Mouse (Mus musculus) testis, adult 2 months (tissue): Measurements from ENCODE around the gene Gp1bb. TPM values are rescaled to one million over a fixed set of nuclear protein-coding genes. Genes with fewer than 3 reads are reported as not detected.

Experiments
- H3K27ac ChIP-seq: fragments of 200-500 bp; 2 replicates; pipeline ENCODE4 v1.5.1; 2012; ENCODE audit warnings: low read depth, low read length; ENCODE audit not compliant: control insufficient read depth, insufficient read depth
- H3K27me3 ChIP-seq: fragments of 200-500 bp; 2 replicates; pipeline ENCODE4 v1.6.1; 2012; ENCODE audit warnings: mild to moderate bottlenecking, low read length, moderate library complexity; ENCODE audit not compliant: control insufficient read depth, insufficient read depth
- H3K36me3 ChIP-seq: fragments of 200-500 bp; 2 replicates; pipeline ENCODE4 v1.6.1; 2012; ENCODE audit warnings: mild to moderate bottlenecking, low read length; ENCODE audit not compliant: control insufficient read depth, insufficient read depth
- H3K4me1 ChIP-seq: fragments of 200-500 bp; 2 replicates; pipeline ENCODE4 v1.6.1; 2012; ENCODE audit warnings: low read length; ENCODE audit not compliant: control insufficient read depth, insufficient read depth
- H3K4me3 ChIP-seq: fragments of 200-500 bp; 2 replicates; pipeline ENCODE4 v1.5.1; 2012; ENCODE audit warnings: low read depth, mild to moderate bottlenecking, low read length, moderate library complexity, mixed read lengths; ENCODE audit not compliant: control insufficient read depth
- CTCF ChIP-seq: fragments of 200-500 bp; IDR thresholded peaks from 2 replicates; pipeline ENCODE4 v1.5.1; 2012; ENCODE audit warnings: low read depth, mild to moderate bottlenecking, inconsistent platforms, low read length, moderate library complexity; ENCODE audit not compliant: control insufficient read depth, insufficient read depth, insufficient replicate concordance
- POLR2A ChIP-seq: fragments of 200-500 bp; IDR thresholded peaks from 2 replicates; pipeline ENCODE4 v1.6.1; 2012; ENCODE audit warnings: low read depth, mild to moderate bottlenecking, inconsistent platforms, low read length, moderate library complexity; ENCODE audit not compliant: control insufficient read depth
- polyA plus RNA-seq: library from polyadenylated mRNA; depleted of rRNA; stranded (reverse); fragments of >200 nt; gene quantifications from 2 replicates; pipeline ENCODE4 v1.2.3, GENCODE M21; 2012

Gene Gp1bb
- polyA plus RNA-seq, 1 experiment = 10.9 TPM

DNA sequence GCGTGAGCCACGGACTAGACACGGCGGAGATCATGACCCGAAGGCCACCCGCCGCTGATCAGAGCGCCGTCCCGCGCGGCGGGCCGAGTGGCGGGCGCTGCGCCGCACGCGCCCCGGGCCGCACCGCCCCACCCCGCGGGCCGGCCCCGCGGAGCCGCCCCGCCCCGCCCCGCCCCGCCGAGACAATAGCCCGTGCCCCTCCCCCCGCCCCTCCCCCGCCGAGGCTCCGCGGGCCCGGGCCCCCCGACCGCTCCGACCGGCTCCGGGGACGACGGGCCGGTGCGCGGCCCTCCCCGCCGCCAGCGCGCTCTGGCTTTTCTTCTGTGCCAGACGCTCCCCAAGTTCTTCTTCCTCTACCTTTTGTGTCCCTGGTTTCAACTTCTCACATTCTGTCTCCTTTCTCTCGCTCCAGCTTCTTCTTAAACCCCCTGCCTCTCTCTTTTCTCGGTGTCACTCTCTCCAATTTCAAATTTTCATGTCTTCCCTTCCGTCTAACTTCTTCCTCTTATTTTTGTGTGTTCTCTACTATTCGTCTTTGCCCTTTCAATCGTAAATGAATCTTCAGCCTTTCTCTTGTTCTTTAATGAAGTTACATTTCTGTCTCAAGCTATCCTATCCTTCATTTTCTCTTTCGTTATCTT is 35.2 kb downstream of the Gp1bb start:
- peaks cover 75% of the 10 kb centered on the region for H3K4me1 ChIP-seq
- TF ChIP-seq POLR2A = no peak
- no peak for TF ChIP-seq CTCF
- no peaks in the 10 kb centered on the region; the same call in 1 of the 2 replicates for H3K27me3 ChIP-seq
- H3K36me3 ChIP-seq = no peaks in the 10 kb centered on the region
- no peak overlapping the region for H3K27ac ChIP-seq
- H3K4me3 ChIP-seq = peak overlapping the region; percentile 82

- TF ChIP-seq POLR2A (no peak), CTCF (no peak)
- Histone ChIP-seq H3K36me3 (no peaks in the 10 kb centered on the region), H3K27me3 (no peaks in the 10 kb centered on the region; the same call in 1 of the 2 replicates), H3K27ac (peak overlapping the region; percentile 39; the same call in 1 of the 2 replicates), H3K4me1 (peaks cover 74% of the 10 kb centered on the region), H3K4me3 (peak overlapping the region; percentile 82)
Observed at GRCm38 (mm10) chr16:18586076-18586905, 35.9 kb downstream of the Gp1bb start.

DNA sequence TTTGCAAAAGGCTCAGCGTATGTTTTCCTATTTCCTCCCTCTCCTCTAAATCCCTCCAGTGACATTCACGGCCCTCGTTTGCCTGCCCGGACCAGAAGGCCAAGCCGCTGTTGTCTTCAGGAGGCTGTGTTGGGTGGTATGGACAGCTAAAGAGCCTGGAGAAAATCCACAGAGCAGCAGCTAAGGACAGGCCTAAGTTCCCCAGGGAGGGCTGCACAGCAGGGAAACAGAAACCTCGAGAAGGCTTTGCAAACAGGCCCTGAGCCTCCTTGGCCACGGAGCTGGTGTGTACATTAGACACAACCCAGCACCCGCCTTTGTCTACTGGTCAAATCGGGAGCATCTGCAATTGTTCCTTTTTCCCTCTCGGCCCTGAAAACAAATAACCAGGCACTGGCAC is 36.5 kb downstream of the Gp1bb start:
- no peak overlapping the region for H3K4me3 ChIP-seq
- no peak overlapping the region for H3K27ac ChIP-seq
- peaks cover 68% of the 10 kb centered on the region for H3K4me1 ChIP-seq
- H3K27me3 ChIP-seq = no peaks in the 10 kb centered on the region; the same call in 1 of the 2 replicates
- TF ChIP-seq CTCF (no peak), POLR2A (no peak)
- H3K36me3 ChIP-seq = no peaks in the 10 kb centered on the region

DNA sequence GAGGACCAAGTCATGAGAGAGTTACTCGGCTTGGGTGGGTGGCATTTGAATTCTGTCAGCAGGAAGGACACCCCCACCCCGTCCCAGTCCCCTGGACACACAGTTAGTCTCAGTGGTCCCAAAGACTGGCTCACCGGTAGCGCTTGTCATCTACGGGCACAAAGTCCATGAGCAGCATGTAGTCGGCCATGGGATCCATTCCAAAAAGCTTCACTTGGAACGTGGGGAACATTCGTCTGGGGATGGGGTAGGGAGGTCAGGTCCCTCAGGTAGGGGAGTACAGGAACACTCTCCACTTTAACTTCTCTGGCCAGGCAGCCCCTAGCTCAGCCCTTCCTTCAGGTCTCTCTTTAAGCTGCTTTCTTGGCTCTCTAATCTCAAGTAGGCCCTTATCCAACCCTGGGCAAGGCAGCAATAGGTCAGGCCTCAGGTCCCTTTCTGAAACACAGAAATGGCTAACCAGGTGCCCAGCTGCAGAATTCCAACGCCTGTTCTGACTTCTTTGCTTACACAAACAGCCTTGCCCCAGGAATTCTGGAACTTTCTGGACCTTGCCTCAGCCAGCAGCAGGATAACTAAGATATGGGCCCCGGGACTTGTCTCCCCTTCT is 37.2 kb downstream of the Gp1bb start:
- Histone ChIP-seq H3K4me1 (peaks cover 61% of the 10 kb centered on the region), H3K27ac (no peak overlapping the region), H3K4me3 (no peak overlapping the region), H3K27me3 (no peaks in the 10 kb centered on the region; the same call in 1 of the 2 replicates), H3K36me3 (no peaks in the 10 kb centered on the region)
- TF ChIP-seq CTCF (no peak), POLR2A (no peak)

DNA sequence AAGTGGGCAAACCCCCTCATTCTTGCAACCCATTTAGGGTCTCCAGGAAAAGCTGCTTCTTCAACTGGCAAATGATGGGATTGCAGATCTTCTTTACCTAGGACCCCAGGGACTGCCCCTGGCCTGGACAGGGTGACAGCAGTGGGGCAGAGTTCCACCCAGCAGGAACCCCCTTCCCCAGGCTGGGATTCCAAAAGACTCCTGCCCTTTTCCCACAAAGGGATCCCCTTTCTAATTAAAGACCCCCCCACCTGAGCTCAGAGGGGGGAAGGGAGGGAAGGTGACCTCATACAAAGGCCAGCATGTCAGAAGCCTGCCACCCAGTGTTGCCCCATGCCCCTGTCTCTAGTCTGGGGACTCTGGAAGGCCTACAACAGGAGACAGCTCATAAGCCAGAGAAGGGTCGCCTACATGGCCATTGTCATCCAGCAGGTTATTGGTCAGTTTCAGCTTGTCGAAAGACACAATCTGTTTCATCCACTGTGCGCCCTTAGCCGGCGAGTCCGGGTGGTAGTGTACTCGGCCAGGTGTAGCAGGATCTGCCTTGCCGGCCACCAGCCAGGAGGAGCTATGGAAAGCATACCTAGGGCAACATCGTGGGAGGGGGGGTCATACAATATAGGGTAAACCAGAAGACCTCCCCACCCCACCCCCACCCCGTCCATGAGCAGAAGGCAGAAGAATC is 38.4 kb downstream of the Gp1bb start:
- peaks cover 54% of the 10 kb centered on the region for H3K4me1 ChIP-seq
- H3K4me3 ChIP-seq = no peak overlapping the region
- no peaks in the 10 kb centered on the region; the same call in 1 of the 2 replicates for H3K27me3 ChIP-seq
- no peak for TF ChIP-seq CTCF
- TF ChIP-seq POLR2A = no peak
- no peak overlapping the region for H3K27ac ChIP-seq
- H3K36me3 ChIP-seq = no peaks in the 10 kb centered on the region

DNA sequence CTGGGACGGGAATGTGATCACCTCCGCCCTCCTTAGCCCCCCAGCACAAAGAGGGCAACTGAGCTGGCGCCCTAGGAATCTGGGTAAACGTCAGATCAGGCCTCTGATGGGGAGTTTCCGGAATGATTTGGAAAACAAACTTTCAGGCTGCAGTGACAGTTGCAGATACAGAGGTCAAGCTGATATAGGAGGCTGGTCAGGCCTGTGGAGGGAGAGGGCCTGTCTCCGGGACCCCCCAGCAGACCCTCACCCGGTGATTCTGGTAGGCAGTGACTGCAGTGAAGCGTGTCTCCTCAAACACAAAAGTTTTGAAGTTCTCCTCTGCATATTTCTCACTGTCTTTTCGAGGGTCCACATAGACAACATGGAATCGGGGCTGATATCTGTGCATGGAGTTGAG is 39.0 kb downstream of the Gp1bb start:
- TF ChIP-seq CTCF (no peak), POLR2A (no peak)
- Histone ChIP-seq H3K4me1 (peaks cover 49% of the 10 kb centered on the region), H3K27ac (no peak overlapping the region), H3K27me3 (no peaks in the 10 kb centered on the region; the same call in 1 of the 2 replicates), H3K4me3 (no peak overlapping the region), H3K36me3 (no peaks in the 10 kb centered on the region)
